Mouse (Mus musculus) ES-Bruce4 (cell line): ENCODE results near the gene Pygo1. TPM values are rescaled to one million over a fixed set of nuclear protein-coding genes. Genes with fewer than 3 reads are reported as not detected.

ENCODE experiments used
- H3K27ac ChIP-seq: 2 replicates; pipeline ENCODE4 v1.5.1; 2012; ENCODE audit warnings: low read length, inconsistent platforms; ENCODE audit not compliant: insufficient read depth
- H3K27me3 ChIP-seq: 2 replicates; pipeline ENCODE4 v1.6.1; 2012; ENCODE audit warnings: mild to moderate bottlenecking, low read length, inconsistent platforms; ENCODE audit not compliant: control insufficient read depth, poor library complexity, insufficient read depth, severe bottlenecking
- H3K36me3 ChIP-seq: 2 replicates; pipeline ENCODE4 v1.6.1; 2012; ENCODE audit warnings: inconsistent platforms, mild to moderate bottlenecking, low read length, moderate library complexity; ENCODE audit not compliant: control insufficient read depth, poor library complexity, insufficient read depth, severe bottlenecking
- H3K4me1 ChIP-seq: one replicate; pipeline ENCODE4 v1.8.1; 2011; ENCODE audit warnings: low read length; ENCODE audit not compliant: control insufficient read depth, insufficient read depth
- H3K4me3 ChIP-seq: 2 replicates; pipeline ENCODE4 v1.5.1; 2011; ENCODE audit warnings: low read depth, mild to moderate bottlenecking, low read length
- H3K9ac ChIP-seq: 2 replicates; pipeline ENCODE4 v1.6.1; 2012; ENCODE audit warnings: low read depth, mild to moderate bottlenecking, inconsistent platforms; ENCODE audit not compliant: poor library complexity, severe bottlenecking
- H3K9me3 ChIP-seq: replicated peaks from 2 replicates; pipeline ENCODE4 v1.6.1; 2012; ENCODE audit warnings: mild to moderate bottlenecking, low read length, inconsistent platforms; ENCODE audit not compliant: control insufficient read depth, poor library complexity, insufficient read depth, severe bottlenecking
- CTCF ChIP-seq: IDR thresholded peaks from one replicate; pipeline ENCODE4 v1.8.1; 2011; ENCODE audit warnings: low read depth, low read length
- EP300 ChIP-seq: IDR thresholded peaks from 2 replicates; pipeline ENCODE4 v1.6.1; 2011; ENCODE audit warnings: low read depth, low read length; ENCODE audit not compliant: insufficient read depth
- POLR2A ChIP-seq: IDR thresholded peaks from one replicate; pipeline ENCODE4 v1.8.1; 2011; ENCODE audit warnings: low read length; ENCODE audit not compliant: insufficient read depth
- polyA plus RNA-seq: library from polyadenylated mRNA; stranded (reverse); fragments of >200 nt; gene quantifications from 2 replicates; pipeline ENCODE4 v1.2.4, GENCODE M21; 2011; ENCODE audit warnings: low read depth; ENCODE audit not compliant: missing spikeins, insufficient read depth, insufficient read length

The Pygo1 gene
- polyA plus RNA-seq, 1 experiment: 1.3 TPM

GRCm38 (mm10) chr9:72974734-72975133, 49.3 kb downstream of the Pygo1 start:
- Histone ChIP-seq H3K9ac (no peak overlapping the region), H3K36me3 (no peaks in the 10 kb centered on the region), H3K9me3 (no peaks in the 10 kb centered on the region), H3K4me1 (no peaks in the 10 kb centered on the region), H3K4me3 (no peak overlapping the region), H3K27me3 (no peaks in the 10 kb centered on the region), H3K27ac (no peak overlapping the region)
- TF ChIP-seq CTCF (no peak), EP300 (no peak), POLR2A (no peak)

- H3K9ac ChIP-seq: no peak overlapping the region
- H3K4me1 ChIP-seq: no peaks in the 10 kb centered on the region
- H3K27ac ChIP-seq: no peak overlapping the region
- no peaks in the 10 kb centered on the region for H3K36me3 ChIP-seq
- H3K27me3 ChIP-seq: no peaks in the 10 kb centered on the region
- H3K4me3 ChIP-seq: no peak overlapping the region
- H3K9me3 ChIP-seq: no peaks in the 10 kb centered on the region
- TF ChIP-seq CTCF (no peak), EP300 (no peak), POLR2A (no peak)
These were observed 49.8 kb downstream of the Pygo1 start for GRCm38 (mm10) chr9:72975242-72975641.

GRCm38 (mm10) chr9:72983066-72983465, 57.6 kb downstream of the Pygo1 start:
- H3K4me3 ChIP-seq: no peak overlapping the region
- TF ChIP-seq EP300 (no peak), POLR2A (no peak), CTCF (no peak)
- H3K36me3 ChIP-seq: no peaks in the 10 kb centered on the region
- H3K9me3 ChIP-seq: no peaks in the 10 kb centered on the region
- no peaks in the 10 kb centered on the region for H3K27me3 ChIP-seq
- no peak overlapping the region for H3K27ac ChIP-seq
- H3K4me1 ChIP-seq: no peaks in the 10 kb centered on the region
- no peak overlapping the region for H3K9ac ChIP-seq

GRCm38 (mm10) chr9:72985250-72986220, 60.1 kb downstream of the Pygo1 start, which contains the start of the genes Ccpg1os and Ccpg1:
Ccpg1os (minus strand) TSS chr9:72985382.
Ccpg1 (plus strand) TSS chr9:72985429.
- no peaks in the 10 kb centered on the region for H3K4me1 ChIP-seq
- H3K27me3 ChIP-seq: no peaks in the 10 kb centered on the region
- H3K4me3 ChIP-seq: peak within 1 kb of the TSS; percentile 98
- no peak within 1 kb of the TSS for H3K27ac ChIP-seq
- TF ChIP-seq CTCF (no peak), POLR2A (peak; percentile 12), EP300 (no peak)
- H3K9me3 ChIP-seq: no peaks in the 10 kb centered on the region
- peak within 1 kb of the TSS; percentile 56 for H3K9ac ChIP-seq
- no peaks in the 10 kb centered on the region for H3K36me3 ChIP-seq

GRCm38 (mm10) chr9:72987703-72988102, 62.3 kb downstream of the Pygo1 start:
- Histone ChIP-seq H3K27me3 (no peaks in the 10 kb centered on the region), H3K9ac (no peak overlapping the region), H3K36me3 (no peaks in the 10 kb centered on the region), H3K4me3 (no peak overlapping the region), H3K4me1 (no peaks in the 10 kb centered on the region), H3K27ac (no peak overlapping the region), H3K9me3 (no peaks in the 10 kb centered on the region)
- TF ChIP-seq CTCF: no peak
- no peak for TF ChIP-seq EP300
- TF ChIP-seq POLR2A: no peak

- no peak overlapping the region for H3K4me3 ChIP-seq
- no peaks in the 10 kb centered on the region for H3K9me3 ChIP-seq
- H3K9ac ChIP-seq: no peak overlapping the region
- TF ChIP-seq EP300 (no peak), POLR2A (no peak), CTCF (no peak)
- H3K27ac ChIP-seq: no peak overlapping the region
- no peaks in the 10 kb centered on the region for H3K36me3 ChIP-seq
- peaks cover under 1% of the 10 kb centered on the region for H3K4me1 ChIP-seq
- H3K27me3 ChIP-seq: no peaks in the 10 kb centered on the region
These were observed 63.3 kb downstream of the Pygo1 start for GRCm38 (mm10) chr9:72988706-72989105.
